Mouse (Mus musculus): Measurements from ENCODE around the gene Ccpg1.

- TF ChIP-seq TAL1 (IDR thresholded peaks at IDR 0.05; ENCODE audit: low read length) (no peak), GATA1 (IDR thresholded peaks at IDR 0.05; ENCODE audit: low read length) (no peak)
Observed at GRCm38 (mm10) chr9:72996806-72997205, 11.6 kb downstream of the Ccpg1 start.
